Mouse (Mus musculus) intestine, postnatal 0 days (tissue): ENCODE data around the gene Gpam. TPM values are rescaled to one million over a fixed set of nuclear protein-coding genes. Genes with fewer than 3 reads are reported as not detected.
A peak's percentile ranks its signal among the peaks of the same experiment; 100 is the strongest.

ENCODE experiments used
- ATAC-seq: fragments of 200-750 bp; cut with Nextera tagmentation; 2 replicates; pipeline ENCODE4 v1.8.0; 2017; ENCODE audit warnings: mild to moderate bottlenecking, moderate TSS enrichment, moderate library complexity
- H3K27ac ChIP-seq: fragments of 300-500 bp; sonication (generic); 2 replicates; pipeline ENCODE4 v1.5.1; 2014; ENCODE audit warnings: mild to moderate bottlenecking, low read depth, low read length, moderate library complexity
- H3K27me3 ChIP-seq: fragments of 300-500 bp; sonication (generic); replicated peaks from 2 replicates; pipeline ENCODE4 v1.6.1; 2014; ENCODE audit warnings: low read length, mixed read lengths; ENCODE audit not compliant: control insufficient read depth, insufficient read depth
- H3K36me3 ChIP-seq: fragments of 300-500 bp; sonication (generic); 2 replicates; pipeline ENCODE4 v1.6.1; 2014; ENCODE audit warnings: mild to moderate bottlenecking, moderate library complexity; ENCODE audit not compliant: control insufficient read depth, insufficient read depth
- H3K4me1 ChIP-seq: fragments of 300-500 bp; sonication (generic); replicated peaks from 2 replicates; pipeline ENCODE4 v1.6.1; 2014; ENCODE audit warnings: antibody characterized with exemption, low read length, mixed read lengths; ENCODE audit not compliant: control insufficient read depth, insufficient read depth
- H3K4me2 ChIP-seq: fragments of 300-500 bp; sonication (generic); replicated peaks from 2 replicates; pipeline ENCODE4 v1.6.1; 2014; ENCODE audit warnings: low read depth, mild to moderate bottlenecking, moderate library complexity
- H3K4me3 ChIP-seq: fragments of 300-500 bp; sonication (generic); 2 replicates; pipeline ENCODE4 v1.5.1; 2014; ENCODE audit warnings: low read depth, low read length
- H3K9ac ChIP-seq: fragments of 300-500 bp; sonication (generic); 2 replicates; pipeline ENCODE4 v1.6.1; 2014; ENCODE audit warnings: mild to moderate bottlenecking, low read depth, low read length
- H3K9me3 ChIP-seq: fragments of 300-500 bp; sonication (generic); 2 replicates; pipeline ENCODE4 v1.6.1; 2016; ENCODE audit warnings: mixed run types; ENCODE audit not compliant: control insufficient read depth
- CTCF ChIP-seq: sonication (generic); IDR thresholded peaks from 2 replicates; pipeline ENCODE4 v1.5.1; 2016; ENCODE audit warnings: low read depth, mild to moderate bottlenecking, control low read depth, antibody characterized with exemption, moderate library complexity
- WGBS: fragments of 180-500 bp; shearing (Covaris S2); extraction: QIAGEN DNeasy Blood & Tissue Kit; methylation state at CpG from one replicate; pipeline ENCODE4 v1.1.7; 2014; 5-methylcytosine and 5-hydroxymethylcytosine counted together
- polyA plus RNA-seq: library from polyadenylated mRNA; unstranded; fragments of >200 nt; fragmentation: Nextera tagmentation; extraction: Ambion mirVana; gene quantifications from 2 replicates; pipeline ENCODE4 v1.2.1, GENCODE M21; 2015

Gpam gene
- polyA plus RNA-seq, 1 experiment from 2014 or later = 6.6 TPM

DNA sequence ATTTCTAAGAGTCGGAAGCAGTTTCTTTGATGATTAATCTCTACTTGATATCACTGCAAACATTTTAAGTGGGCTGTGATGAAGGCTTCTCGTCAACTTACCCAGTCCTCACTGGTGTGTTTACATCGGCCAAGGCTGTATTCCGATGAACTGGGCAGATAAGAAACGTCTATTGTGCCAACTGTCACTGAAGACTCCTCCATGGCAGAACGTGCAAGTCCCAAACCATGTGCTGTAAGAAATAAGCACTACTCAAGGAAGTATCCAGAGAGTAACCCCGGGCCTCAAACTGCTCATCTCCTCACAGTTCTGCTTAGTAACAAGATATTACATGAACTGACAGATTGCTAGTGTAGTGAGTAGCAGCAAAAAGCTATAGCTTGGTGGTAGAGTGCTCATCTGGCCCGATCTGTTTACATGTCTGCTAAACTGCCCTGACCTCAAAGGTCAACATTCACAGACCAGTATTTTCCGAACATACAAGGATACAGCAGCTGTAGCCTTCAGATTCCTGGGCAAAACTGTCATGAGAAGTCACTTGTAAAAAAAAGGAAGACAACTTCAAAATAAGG lies 29.6 kb downstream of the Gpam start:
- no peak overlapping the region for H3K27ac ChIP-seq
- peaks cover 10% of the 10 kb centered on the region; the same call in 1 of the 2 replicates for H3K4me1 ChIP-seq
- 0 out of 2 replicates have a peak overlapping the region, but pooled peaks have one; percentile 97 for H3K4me2 ChIP-seq
- no peak for TF ChIP-seq CTCF
- H3K9ac ChIP-seq = no peak overlapping the region
- H3K9me3 ChIP-seq = no peaks in the 10 kb centered on the region
- peaks cover 16% of the 10 kb centered on the region; the same call in 1 of the 2 replicates for H3K36me3 ChIP-seq
- 27% methylated on average over 9 of the region's 9 CpGs for WGBS
- H3K27me3 ChIP-seq = no peaks in the 10 kb centered on the region
- ATAC-seq = no peak
- H3K4me3 ChIP-seq = no peak overlapping the region

DNA sequence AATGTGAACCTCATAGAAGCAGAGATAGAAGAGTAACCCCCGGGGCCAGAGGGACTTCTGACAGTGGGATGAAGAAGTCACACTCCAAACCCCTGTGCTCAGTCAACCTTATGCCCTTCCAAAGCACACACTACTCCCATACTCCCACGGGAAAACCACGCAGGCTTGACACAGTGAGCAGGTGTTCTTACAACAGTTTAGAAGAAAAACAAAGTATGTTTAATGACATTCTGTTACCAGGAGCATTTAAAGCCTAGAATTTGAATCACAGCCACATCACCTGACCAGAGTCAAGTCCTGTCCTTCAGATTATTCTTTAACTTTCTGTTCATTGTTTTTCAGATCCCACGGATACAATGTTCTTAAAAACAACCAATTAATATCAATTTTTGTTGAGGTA lies 30.4 kb downstream of the Gpam start:
- TF ChIP-seq CTCF = no peak
- H3K4me3 ChIP-seq = no peak overlapping the region
- H3K4me1 ChIP-seq = peaks cover 10% of the 10 kb centered on the region; the same call in 1 of the 2 replicates
- peaks cover 16% of the 10 kb centered on the region; the same call in 1 of the 2 replicates for H3K36me3 ChIP-seq
- H3K27me3 ChIP-seq = no peaks in the 10 kb centered on the region
- WGBS = 69% methylated on average over 4 of the region's 4 CpGs
- no peak overlapping the region for H3K4me2 ChIP-seq
- no peak overlapping the region for H3K27ac ChIP-seq
- ATAC-seq = no peak
- H3K9me3 ChIP-seq = no peaks in the 10 kb centered on the region
- H3K9ac ChIP-seq = no peak overlapping the region

DNA sequence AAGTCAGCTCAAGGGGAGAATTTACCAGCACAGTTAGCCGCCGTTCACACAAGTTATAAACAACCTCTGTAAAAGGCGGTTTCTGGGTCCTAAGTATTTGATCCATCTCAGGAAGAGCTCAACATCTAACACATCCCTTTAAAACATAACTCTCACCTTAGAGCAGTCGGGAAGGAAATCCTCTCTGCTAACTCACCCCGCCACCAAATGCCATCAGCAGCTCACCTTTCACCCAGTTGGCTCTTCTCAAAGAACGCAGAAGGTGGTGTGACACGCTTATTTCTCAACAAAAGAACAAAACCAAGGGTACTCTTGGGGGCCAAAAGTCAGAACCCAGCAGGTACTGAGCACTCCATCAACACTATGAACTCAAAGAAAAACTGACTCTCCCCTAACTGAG lies 31.5 kb downstream of the Gpam start:
- Histone ChIP-seq H3K36me3 (peaks cover 22% of the 10 kb centered on the region; the same call in 1 of the 2 replicates), H3K9ac (no peak overlapping the region), H3K27ac (no peak overlapping the region), H3K4me3 (no peak overlapping the region), H3K9me3 (no peaks in the 10 kb centered on the region), H3K27me3 (no peaks in the 10 kb centered on the region), H3K4me2 (no peak overlapping the region), H3K4me1 (peaks cover 10% of the 10 kb centered on the region; the same call in 1 of the 2 replicates)
- WGBS = 72% methylated on average over 7 of the region's 7 CpGs
- no peak for TF ChIP-seq CTCF
- no peak for ATAC-seq

DNA sequence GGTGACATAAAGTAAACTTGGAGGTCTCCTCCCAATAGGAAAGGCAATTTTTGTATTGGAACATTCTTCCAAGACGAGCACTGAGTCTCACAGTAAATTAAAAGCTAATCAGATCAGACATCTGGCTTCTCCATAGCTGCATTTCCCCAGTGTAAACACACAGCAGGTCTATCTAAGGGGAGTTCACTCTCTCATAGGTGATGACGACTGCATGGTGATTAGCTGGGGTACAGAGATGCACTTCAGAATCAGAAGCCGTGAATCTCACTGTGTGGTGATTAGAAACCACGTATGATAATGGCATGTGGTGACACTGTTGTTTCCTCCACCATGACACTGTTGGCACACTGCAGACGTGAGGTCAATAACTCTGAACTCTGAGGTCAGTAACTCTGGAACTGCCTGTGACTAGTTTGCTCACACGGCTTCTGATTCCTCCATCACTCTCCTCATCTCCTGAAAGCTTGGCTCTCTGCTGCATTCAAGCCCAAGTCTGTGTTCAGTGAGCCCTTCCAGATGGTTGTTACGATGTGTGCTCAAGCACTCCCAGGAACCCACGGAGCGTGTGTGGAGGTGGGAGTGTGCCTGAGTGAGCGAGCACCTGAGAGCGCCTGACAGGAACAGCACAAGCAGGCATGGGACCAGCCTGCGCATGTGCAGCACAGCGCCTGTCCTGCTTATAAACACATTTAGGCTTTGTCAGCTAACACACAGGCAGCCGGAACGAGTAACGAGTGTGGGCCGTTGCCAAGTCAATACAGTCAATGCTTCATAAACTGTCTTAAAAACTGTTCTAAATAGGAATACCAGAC lies 35.2 kb downstream of the Gpam start:
- 63% methylated on average over 17 of the region's 17 CpGs for WGBS
- Histone ChIP-seq H3K27ac (no peak overlapping the region), H3K9me3 (no peaks in the 10 kb centered on the region), H3K4me1 (no peaks in the 10 kb centered on the region; the same call in 1 of the 2 replicates), H3K4me3 (no peak overlapping the region), H3K9ac (no peak overlapping the region), H3K27me3 (no peaks in the 10 kb centered on the region), H3K4me2 (no peak overlapping the region), H3K36me3 (peaks cover 60% of the 10 kb centered on the region)
- no peak for ATAC-seq
- TF ChIP-seq CTCF = no peak

DNA sequence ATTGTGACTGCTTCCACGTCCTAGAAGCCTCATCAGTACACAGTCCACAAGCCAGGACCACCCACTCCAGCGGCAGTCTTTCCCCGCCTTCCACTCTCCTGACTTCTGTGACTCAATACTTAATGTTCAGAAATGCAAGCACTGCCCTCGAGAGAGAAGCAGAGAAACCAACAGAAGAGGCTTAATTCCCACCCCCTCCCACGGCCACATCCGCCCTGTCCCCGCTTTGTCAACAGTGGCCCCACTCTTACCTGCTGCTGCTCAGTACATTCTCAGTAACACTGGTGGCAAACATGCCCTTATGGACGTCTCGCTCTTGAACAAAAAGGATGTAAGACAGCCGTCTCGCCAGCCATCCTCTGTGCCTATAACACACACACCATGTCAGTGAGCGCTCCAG lies 36.2 kb downstream of the Gpam start:
- Histone ChIP-seq H3K27me3 (no peaks in the 10 kb centered on the region), H3K36me3 (peaks cover 67% of the 10 kb centered on the region)

DNA sequence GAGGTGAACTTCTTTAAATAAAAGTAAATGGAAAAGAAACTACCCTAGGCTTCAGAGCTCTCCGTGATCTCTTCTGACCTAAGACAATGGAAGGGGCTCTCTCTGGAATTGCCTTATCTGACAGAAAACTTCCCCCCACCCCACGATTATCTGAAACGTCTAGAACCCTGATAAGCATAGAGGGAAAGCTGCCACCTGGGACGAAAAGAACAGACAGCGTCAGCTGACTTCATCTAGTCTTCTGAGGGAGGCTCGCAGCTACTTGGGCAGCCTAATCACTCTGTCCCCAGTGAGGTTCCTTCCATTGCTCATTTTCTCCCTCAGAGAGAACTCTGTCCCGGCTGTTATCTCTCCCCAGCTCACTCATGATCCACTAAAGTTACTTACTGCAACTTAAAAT lies 36.9 kb downstream of the Gpam start:
- Histone ChIP-seq H3K4me2 (no peak overlapping the region), H3K9me3 (no peaks in the 10 kb centered on the region), H3K9ac (no peak overlapping the region), H3K27me3 (no peaks in the 10 kb centered on the region), H3K4me1 (no peaks in the 10 kb centered on the region), H3K4me3 (no peak overlapping the region), H3K27ac (no peak overlapping the region), H3K36me3 (peaks cover 69% of the 10 kb centered on the region)
- WGBS = 62% methylated on average over 7 of the region's 7 CpGs
- no peak for TF ChIP-seq CTCF
- no peak for ATAC-seq

More for the DNA sequence above, 36.2 kb downstream of the Gpam start:
- Histone ChIP-seq H3K9me3 (no peaks in the 10 kb centered on the region), H3K4me1 (no peaks in the 10 kb centered on the region), H3K4me2 (no peak overlapping the region), H3K27ac (no peak overlapping the region), H3K4me3 (no peak overlapping the region), H3K9ac (no peak overlapping the region)
- no peak for ATAC-seq
- no peak for TF ChIP-seq CTCF
- 73% methylated on average over 12 of the region's 12 CpGs for WGBS
